ENCODE assay signal across 11 mouse cellular contexts in genomic region chr8:12903790-12904415, GRCm38 (mm10). TPM values are rescaled to one million over a fixed set of nuclear protein-coding genes. Genes with fewer than 3 reads are reported as not detected.
DNase-seq lines count a peak whose midpoint lies in the region; ATAC-seq and TF ChIP-seq lines count a peak whose summit lies in the region.
"Had no signal": no experiment of that assay in that cellular context is flagged by ENCODE, and none has a peak within 500 bp of the region (broad histone marks: within the 10 kb centered on the region; RNA-seq: fewer than 3 reads in every experiment).

No protein-coding gene starts in this region.

- WGBS in forebrain, embryonic 10.5 days = 92% methylated on average over 13 of the region's 13 CpGs
- 87% methylated on average over 13 of the region's 13 CpGs for WGBS in forebrain, postnatal 0 days
- 76% methylated on average over 13 of the region's 13 CpGs for WGBS in kidney, embryonic 14.5 days
- WGBS in embryonic facial prominence, embryonic 14.5 days = 83% methylated on average over 13 of the region's 13 CpGs

- H3K4me2 ChIP-seq in forebrain, postnatal 0 days (ENCODE audit: low read depth) = no peak overlapping the region
- no peak overlapping the region for H3K4me2 ChIP-seq in kidney, embryonic 14.5 days (replicated peaks; ENCODE audit: low read depth, low read length)
- H3K4me2 ChIP-seq in embryonic facial prominence, embryonic 14.5 days (ENCODE audit: low read depth, low read length) = no peak overlapping the region
- H3K4me2 ChIP-seq: limb, embryonic 15.5 days had no signal

- H3K4me3 ChIP-seq in forebrain, embryonic 10.5 days = no peak overlapping the region
- no peak overlapping the region for H3K4me3 ChIP-seq in forebrain, postnatal 0 days (ENCODE audit: low read depth, low read length)
- H3K4me3 ChIP-seq in kidney, embryonic 14.5 days (ENCODE audit: low read length) = no peak overlapping the region
- no peak overlapping the region for H3K4me3 ChIP-seq in embryonic facial prominence, embryonic 14.5 days (ENCODE audit: low read depth, low read length)
- H3K4me3 ChIP-seq: limb, embryonic 15.5 days had no signal

- H3K27me3 ChIP-seq in forebrain, embryonic 10.5 days (ENCODE audit: poor library complexity, severe bottlenecking) = no peaks in the 10 kb centered on the region
- no peaks in the 10 kb centered on the region for H3K27me3 ChIP-seq in forebrain, postnatal 0 days (ENCODE audit: insufficient read depth, low read length)
- H3K27me3 ChIP-seq in kidney, embryonic 14.5 days (ENCODE audit: control insufficient read depth, insufficient read depth, low read length) = no peaks in the 10 kb centered on the region
- H3K27me3 ChIP-seq in embryonic facial prominence, embryonic 14.5 days (replicated peaks; ENCODE audit: control insufficient read depth, insufficient read depth, low read length) = no peaks in the 10 kb centered on the region
- H3K27me3 ChIP-seq: limb, embryonic 15.5 days had no signal

- TF ChIP-seq CTCF in forebrain, postnatal 0 days (IDR thresholded peaks at IDR 0.05; ENCODE audit: low read depth) = no peak

- H3K9me3 ChIP-seq in forebrain, embryonic 10.5 days = no peaks in the 10 kb centered on the region
- H3K9me3 ChIP-seq in forebrain, postnatal 0 days (ENCODE audit: low read length) = no peaks in the 10 kb centered on the region
- H3K9me3 ChIP-seq in kidney, embryonic 14.5 days (ENCODE audit: control insufficient read depth, low read length) = no peaks in the 10 kb centered on the region
- no peaks in the 10 kb centered on the region for H3K9me3 ChIP-seq in embryonic facial prominence, embryonic 14.5 days (ENCODE audit: control insufficient read depth, low read length)
- H3K9me3 ChIP-seq: limb, embryonic 15.5 days had no signal

- peak overlapping the region; percentile 40 for H3K27ac ChIP-seq in forebrain, embryonic 10.5 days
- H3K27ac ChIP-seq in forebrain, postnatal 0 days (ENCODE audit: low read depth, low read length) = no peak overlapping the region
- peak overlapping the region; percentile 33; the same call in 1 of the 2 replicates for H3K27ac ChIP-seq in kidney, embryonic 14.5 days (ENCODE audit: low read depth, low read length)
- H3K27ac ChIP-seq in embryonic facial prominence, embryonic 14.5 days (replicated peaks; ENCODE audit: low read depth, low read length) = 0 out of 2 replicates have a peak overlapping the region, but pooled peaks have one; percentile 1
- H3K27ac ChIP-seq: limb, embryonic 15.5 days had no signal

- peaks cover 14% of the 10 kb centered on the region for H3K36me3 ChIP-seq in forebrain, embryonic 10.5 days (replicated peaks)
- no peaks in the 10 kb centered on the region for H3K36me3 ChIP-seq in forebrain, postnatal 0 days (ENCODE audit: insufficient read depth)
- no peaks in the 10 kb centered on the region for H3K36me3 ChIP-seq in kidney, embryonic 14.5 days (ENCODE audit: control insufficient read depth, insufficient read depth, low read length)
- no peaks in the 10 kb centered on the region for H3K36me3 ChIP-seq in embryonic facial prominence, embryonic 14.5 days (ENCODE audit: control insufficient read depth, insufficient read depth, low read length)
- H3K36me3 ChIP-seq: limb, embryonic 15.5 days had no signal

- no peak for DNase-seq in forebrain, embryonic 10.5 days (ENCODE audit: extremely low spot score, low spot score)
- DNase-seq in forebrain, postnatal 0 days = no peak
- DNase-seq in kidney, adult 18-20 months = no peak
- no peak for DNase-seq in embryonic facial prominence, embryonic 14.5 days (ENCODE audit: low spot score)
- DNase-seq in lung, postnatal 10 days = peak; percentile 44
- no peak for DNase-seq in frontal cortex, postnatal 25 days (ENCODE audit: low spot score in 2 of 2)
- DNase-seq in right cerebral cortex, postnatal 4 days = no peak
- DNase-seq: cerebellum, adult 9-11 months had no signal

- peaks cover 33% of the 10 kb centered on the region for H3K4me1 ChIP-seq in forebrain, embryonic 10.5 days
- H3K4me1 ChIP-seq in forebrain, postnatal 0 days (ENCODE audit: insufficient read depth) = no peaks in the 10 kb centered on the region
- H3K4me1 ChIP-seq in kidney, embryonic 14.5 days (ENCODE audit: control insufficient read depth, insufficient read depth, low read length) = peaks cover 11% of the 10 kb centered on the region
- H3K4me1 ChIP-seq in embryonic facial prominence, embryonic 14.5 days (ENCODE audit: control insufficient read depth, insufficient read depth, low read length) = no peaks in the 10 kb centered on the region
- H3K4me1 ChIP-seq: limb, embryonic 15.5 days had no signal

- ATAC-seq in forebrain, postnatal 0 days = no peak
- no peak for ATAC-seq in kidney, embryonic 14.5 days (ENCODE audit: low FRiP score, low TSS enrichment)
- ATAC-seq in embryonic facial prominence, embryonic 14.5 days (ENCODE audit: low read depth) = no peak
- ATAC-seq: inflammation-experienced regulatory T-cells, adult 6 months had no signal

- H3K9ac ChIP-seq in forebrain, postnatal 0 days = no peak overlapping the region
- H3K9ac ChIP-seq in kidney, embryonic 14.5 days (ENCODE audit: low read depth, low read length) = no peak overlapping the region
- no peak overlapping the region for H3K9ac ChIP-seq in embryonic facial prominence, embryonic 14.5 days (ENCODE audit: low read depth, low read length)
- H3K9ac ChIP-seq: limb, embryonic 15.5 days had no signal

RNA-seq across cellular contexts. Expression of gene Mcf2l, which starts 30.3 kb away (rescaled TPM):
- 26.3 and 32.5 TPM in 2 replicates for polyA plus RNA-seq in forebrain, embryonic 10.5 days (2016; fragmentation: Nextera tagmentation; extraction: Ambion mirVana)
- 371 and 376 TPM in 2 replicates for total RNA-seq in forebrain, postnatal 0 days (2014; rRNA removed)
- polyA plus RNA-seq in forebrain, postnatal 0 days (2015; fragmentation: Nextera tagmentation; extraction: Ambion mirVana) = 89.6 and 118 TPM in 2 replicates
- 12.6 and 22.4 TPM in 2 replicates for polyA plus RNA-seq in kidney, embryonic 14.5 days (2014; fragmentation: Nextera tagmentation; extraction: Ambion mirVana)
- polyA plus RNA-seq in embryonic facial prominence, embryonic 14.5 days (2014; fragmentation: Nextera tagmentation; extraction: Ambion mirVana) = 20.3 and 21.2 TPM in 2 replicates
